Mouse (Mus musculus): ENCODE results near the gene Susd1.

GRCm38 (mm10) chr4:59331633-59332032 lies 106.8 kb downstream of the Susd1 start:
- TF ChIP-seq CTCF (IDR thresholded peaks at IDR 0.05) (no peak), POLR2A (IDR thresholded peaks at IDR 0.05; ENCODE audit: insufficient read depth, low read depth, low read length) (peak; percentile 44; the same call in 1 of the 2 replicates)
